Mouse (Mus musculus): ENCODE data around the gene Atp5mpl.

GRCm38 (mm10) chr12:111943421-111944064 lies 23.2 kb downstream of the Atp5mpl start:
- TF ChIP-seq CTCF (IDR thresholded peaks at IDR 0.05; ENCODE audit: low read depth) (no peak), EP300 (optimal IDR thresholded peaks at IDR 0.05) (no peak)
